Mouse (Mus musculus): ENCODE measurements around the gene Tspan10. TPM values are rescaled to one million over a fixed set of nuclear protein-coding genes. Genes with fewer than 3 reads are reported as not detected.

Tspan10 gene
- not detected in 2 replicates for polyA plus RNA-seq (2021; fragmentation: Nextera tagmentation)
- long read RNA-seq, experiment 1 = 0 reads
- long read RNA-seq, experiment 2 = 0 reads

GRCm38 (mm10) chr11:120442344-120442743 is at the start of gene Tspan10:
Gene Tspan10 (plus strand): TSS chr11:120442644.

GRCm38 (mm10) chr11:120437152-120437856 is 5.1 kb upstream of the Tspan10 start, which contains the start of gene Nploc4:
Gene Nploc4 (minus strand): TSS chr11:120437708.

DNA sequence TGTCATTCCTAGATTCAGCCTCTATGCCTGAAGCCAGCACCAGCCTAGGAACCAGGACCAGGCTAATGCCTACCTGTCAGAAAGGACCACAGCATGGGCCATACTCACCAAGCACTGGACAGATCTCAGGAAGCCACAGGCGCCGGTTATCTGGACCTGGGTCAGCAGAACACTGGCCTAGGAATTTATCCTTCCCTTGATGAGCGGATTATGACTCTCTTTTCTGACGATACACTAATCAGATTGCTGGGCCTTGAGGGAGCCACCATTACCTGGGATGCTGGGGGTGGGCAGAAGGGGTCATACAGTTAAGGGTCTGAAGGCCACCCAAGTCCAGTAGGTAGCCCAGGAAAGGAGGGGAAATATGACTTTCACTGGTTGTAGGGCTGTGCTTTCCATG is 10.9 kb downstream of the Tspan10 start, which contains the start of gene Pde6g:
TSS of gene Pde6g (minus strand) at position 195 of the 400 bp plus-strand sequence.

GRCm38 (mm10) chr11:120457772-120458751 is 15.6 kb downstream of the Tspan10 start, which contains the start of the genes Oxld1 and Ccdc137:
Gene Oxld1 (minus strand): TSS chr11:120458068.
Gene Ccdc137 (plus strand): TSS chr11:120458115.

DNA sequence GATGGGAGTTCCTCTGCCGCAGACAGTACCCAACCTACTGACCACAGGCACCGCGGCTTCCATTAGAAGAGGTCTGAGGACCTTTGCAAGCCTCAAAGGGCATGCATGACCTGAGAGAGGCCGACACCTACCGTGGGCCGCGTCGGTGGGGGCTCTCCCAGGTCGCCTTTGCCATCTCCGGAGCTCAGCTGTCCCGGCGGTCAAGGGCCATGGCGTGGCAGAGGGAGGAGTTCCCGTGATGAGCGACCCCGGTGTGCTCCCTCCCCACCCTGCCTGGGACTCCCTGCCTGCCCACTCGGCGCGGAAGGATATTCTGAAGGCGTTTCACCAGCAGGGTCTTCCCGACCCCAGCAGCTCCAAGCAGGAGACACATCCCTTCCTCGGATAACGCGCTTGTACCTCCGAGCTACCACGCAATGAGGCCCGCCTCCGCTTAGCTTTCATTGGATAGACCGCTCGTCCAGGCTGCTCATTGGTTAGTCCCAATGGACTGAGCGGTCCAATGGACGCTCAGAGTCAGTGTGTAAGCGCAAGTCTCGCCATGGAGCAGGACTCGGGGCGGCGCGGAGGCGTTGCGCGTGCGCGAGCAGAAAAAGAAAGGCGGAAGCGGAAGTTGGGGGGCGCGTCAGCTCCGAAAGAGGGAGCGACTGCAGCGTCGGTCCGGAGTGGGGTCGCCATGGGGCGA is 24.7 kb downstream of the Tspan10 start, which contains the start of gene Arl16:
TSS of gene Arl16 (minus strand) at position 557 of the 685 bp plus-strand sequence.

DNA sequence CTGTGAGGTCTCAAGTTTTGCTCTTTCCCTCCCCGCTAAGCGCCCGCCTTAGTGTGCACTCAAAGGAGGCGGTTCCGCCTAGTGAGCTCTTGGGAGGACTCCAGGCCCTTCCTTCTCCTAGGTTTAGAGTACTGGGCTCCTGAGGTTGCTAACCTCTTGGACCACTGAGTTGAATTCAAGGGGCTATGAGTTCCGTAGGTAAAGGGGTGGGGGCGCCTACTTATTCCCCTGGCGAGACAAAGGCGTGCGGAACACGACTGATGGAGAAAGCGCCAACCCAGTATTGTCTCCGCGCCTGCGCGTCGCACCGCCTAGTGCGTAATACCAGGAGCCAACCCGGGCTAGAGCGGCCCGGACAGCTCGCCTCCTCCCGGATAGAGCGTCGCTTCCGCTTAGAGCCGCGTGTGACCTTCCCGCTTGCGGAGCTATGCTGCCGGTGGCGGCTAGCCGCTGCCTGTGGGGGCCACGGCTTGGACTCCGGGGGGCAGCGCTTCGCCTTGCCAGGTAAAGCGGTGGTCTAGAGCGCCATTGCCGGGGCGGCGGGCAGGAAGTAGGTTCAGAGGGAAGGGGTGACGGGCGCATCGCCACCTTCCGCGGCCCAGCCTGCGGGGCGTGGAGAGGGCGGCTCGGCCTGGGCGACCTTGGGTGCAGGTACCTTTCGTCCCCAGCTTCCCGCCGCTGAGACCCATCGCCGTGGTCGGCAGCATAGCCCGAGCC is 42.0 kb downstream of the Tspan10 start, which contains the start of gene Mrpl12:
TSS of gene Mrpl12 (plus strand) at position 349 of the 717 bp plus-strand sequence.

DNA sequence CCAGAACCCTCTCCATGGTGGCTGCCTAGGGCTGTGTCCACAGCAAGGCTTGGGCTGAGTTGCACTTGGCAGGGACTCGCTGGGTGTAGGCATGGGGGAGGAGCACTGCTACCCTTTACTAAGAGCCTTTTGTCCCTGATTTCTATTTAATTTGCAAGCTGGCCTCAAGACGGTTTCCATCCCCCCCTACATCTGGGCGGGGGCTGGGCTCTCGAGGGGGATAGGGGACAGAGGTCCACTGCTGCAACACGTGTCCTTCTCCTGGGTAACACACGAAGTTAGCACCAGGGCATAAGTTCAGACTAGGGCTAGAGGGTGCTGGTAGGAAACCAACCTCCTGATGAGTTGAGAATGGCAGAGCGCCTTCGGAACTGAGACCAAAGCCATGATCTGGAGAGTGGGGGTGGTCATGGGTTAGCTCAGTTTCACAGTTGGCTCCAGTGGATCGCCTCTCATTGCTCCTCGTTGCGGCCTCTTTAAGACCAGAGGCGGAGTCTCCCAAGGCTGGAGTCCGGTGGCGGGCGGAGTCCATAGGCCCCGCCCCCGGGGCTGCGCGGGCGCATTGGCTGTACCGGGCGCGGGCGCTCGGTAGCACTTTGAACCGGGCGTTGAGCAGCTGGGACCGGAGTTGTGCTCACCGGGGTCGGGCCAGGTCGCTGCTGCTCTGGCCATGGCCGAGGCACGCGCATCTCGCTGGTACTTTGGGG is 49.0 kb downstream of the Tspan10 start, which contains the start of gene Slc25a10:
TSS of gene Slc25a10 (plus strand) at position 524 of the 707 bp plus-strand sequence.

Other genes with a start within 250 kb of the Tspan10 start
- gene Bahcc1, start 209.7 kb upstream of the Tspan10 start, polyA plus RNA-seq (2021; fragmentation: Nextera tagmentation) = 1.2 and 8.2 TPM in 2 replicates
- gene Actg1, start 94.1 kb upstream of the Tspan10 start, polyA plus RNA-seq (2021; fragmentation: Nextera tagmentation) = 2,011 and 2,306 TPM in 2 replicates
- 0.72 and 1.2 TPM in 2 replicates for gene Fscn2, start 81.1 kb upstream of the Tspan10 start, polyA plus RNA-seq (2021; fragmentation: Nextera tagmentation)
- 6.8 and 7.3 TPM in 2 replicates for gene Faap100, start 63.9 kb upstream of the Tspan10 start, polyA plus RNA-seq (2021; fragmentation: Nextera tagmentation)
- gene Nploc4, start 4.9 kb upstream of the Tspan10 start, polyA plus RNA-seq (2021; fragmentation: Nextera tagmentation) = 4.6 and 5.8 TPM in 2 replicates
- gene Pde6g, start 10.9 kb downstream of the Tspan10 start, polyA plus RNA-seq (2021; fragmentation: Nextera tagmentation) = 0.31 and 0.44 TPM in 2 replicates
- gene Oxld1, start 15.4 kb downstream of the Tspan10 start, polyA plus RNA-seq (2021; fragmentation: Nextera tagmentation) = 33.4 and 35.5 TPM in 2 replicates
- 26.0 and 30.0 TPM in 2 replicates for gene Ccdc137, start 15.5 kb downstream of the Tspan10 start, polyA plus RNA-seq (2021; fragmentation: Nextera tagmentation)
- gene Arl16, start 25.0 kb downstream of the Tspan10 start, polyA plus RNA-seq (2021; fragmentation: Nextera tagmentation) = 72.4 and 90.6 TPM in 2 replicates
- gene Mrpl12, start 42.0 kb downstream of the Tspan10 start, polyA plus RNA-seq (2021; fragmentation: Nextera tagmentation) = 113 and 125 TPM in 2 replicates
- 13.9 and 14.7 TPM in 2 replicates for gene Slc25a10, start 49.2 kb downstream of the Tspan10 start, polyA plus RNA-seq (2021; fragmentation: Nextera tagmentation)
- gene Gcgr, start 88.1 kb downstream of the Tspan10 start, polyA plus RNA-seq (2021; fragmentation: Nextera tagmentation) = 0.05 TPM in 1 of 2 replicates, not detected in the other
- 231 and 232 TPM in 2 replicates for gene Mcrip1, start 107.1 kb downstream of the Tspan10 start, polyA plus RNA-seq (2021; fragmentation: Nextera tagmentation)
- gene Ppp1r27, start 108.5 kb downstream of the Tspan10 start, polyA plus RNA-seq (2021; fragmentation: Nextera tagmentation) = not detected in 2 replicates
- 99.2 and 113 TPM in 2 replicates for gene P4hb, start 130.6 kb downstream of the Tspan10 start, polyA plus RNA-seq (2021; fragmentation: Nextera tagmentation)
- 186 and 291 TPM in 2 replicates for gene Arhgdia, start 139.0 kb downstream of the Tspan10 start, polyA plus RNA-seq (2021; fragmentation: Nextera tagmentation)
- gene Alyref, start 155.7 kb downstream of the Tspan10 start, polyA plus RNA-seq (2021; fragmentation: Nextera tagmentation) = 7.2 and 21.6 TPM in 2 replicates
- gene Anapc11, start 155.8 kb downstream of the Tspan10 start, polyA plus RNA-seq (2021; fragmentation: Nextera tagmentation) = 76.6 and 229 TPM in 2 replicates
- gene Npb, start 165.8 kb downstream of the Tspan10 start, polyA plus RNA-seq (2021; fragmentation: Nextera tagmentation) = 0.61 and 0.85 TPM in 2 replicates
- 109 and 110 TPM in 2 replicates for gene Pcyt2, start 175.3 kb downstream of the Tspan10 start, polyA plus RNA-seq (2021; fragmentation: Nextera tagmentation)
- 21.5 and 24.4 TPM in 2 replicates for gene Sirt7, start 182.6 kb downstream of the Tspan10 start, polyA plus RNA-seq (2021; fragmentation: Nextera tagmentation)
- gene Mafg, start 191.0 kb downstream of the Tspan10 start, polyA plus RNA-seq (2021; fragmentation: Nextera tagmentation) = 14.1 and 24.2 TPM in 2 replicates
- 4.4 and 5.1 TPM in 2 replicates for gene Pycr1, start 201.1 kb downstream of the Tspan10 start, polyA plus RNA-seq (2021; fragmentation: Nextera tagmentation)
- 7.4 and 9.6 TPM in 2 replicates for gene Myadml2, start 205.5 kb downstream of the Tspan10 start, polyA plus RNA-seq (2021; fragmentation: Nextera tagmentation)
- gene Notum, start 218.5 kb downstream of the Tspan10 start, polyA plus RNA-seq (2021; fragmentation: Nextera tagmentation) = 0.55 and 3.6 TPM in 2 replicates
- 48.4 and 50.7 TPM in 2 replicates for gene Aspscr1, start 230.3 kb downstream of the Tspan10 start, polyA plus RNA-seq (2021; fragmentation: Nextera tagmentation)

Measured in left cerebral cortex, adult 6 months (tissue).